1 mouse cellular context compared by ENCODE assay signal in the genomic region with DNA sequence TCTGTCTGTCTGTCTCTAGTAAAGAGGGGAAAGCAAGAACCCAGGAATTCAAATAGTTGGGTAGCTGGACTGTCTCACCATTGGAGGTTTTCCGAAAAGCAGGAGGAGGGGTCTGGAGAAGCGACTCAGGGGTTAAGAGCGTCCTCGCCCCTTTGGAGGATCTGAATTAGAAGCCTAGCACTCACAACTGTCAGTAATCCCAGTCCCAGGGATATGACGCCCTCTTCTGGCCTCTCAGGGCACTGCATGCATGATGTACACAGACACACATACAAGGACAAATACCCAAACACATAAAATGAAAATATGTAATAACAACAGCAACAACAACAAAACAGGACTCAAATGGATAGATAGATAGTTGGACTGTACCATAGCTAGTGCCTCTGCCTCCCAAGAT.
TF ChIP-seq lines count a peak whose summit lies in the region.

No protein-coding gene starts in this region.

TF ChIP-seq in MEL, 35 proteins besides CTCF, POLR2A, EP300 and RAD21:
- peak; percentile 43 for TF ChIP-seq ZC3H11A (IDR thresholded peaks at IDR 0.05; ENCODE audit: low read depth, low read length)
- no peak for TF ChIP-seq MAFK (IDR thresholded peaks at IDR 0.05; ENCODE audit: borderline replicate concordance, low read depth, low read length)
- peak; percentile 56 for TF ChIP-seq SMC3 (IDR thresholded peaks at IDR 0.05; ENCODE audit: low read depth, low read length)
- TF ChIP-seq ZKSCAN1 (IDR thresholded peaks at IDR 0.05; ENCODE audit: low read depth, low read length) = no peak
- no peak for TF ChIP-seq CHD2 (IDR thresholded peaks at IDR 0.05; ENCODE audit: low read length)
- TF ChIP-seq GABPA (IDR thresholded peaks at IDR 0.05; ENCODE audit: low read depth, low read length) = no peak
- no peak for TF ChIP-seq USF2 (IDR thresholded peaks at IDR 0.05; ENCODE audit: borderline replicate concordance in 1 of 2, insufficient read depth in 1 of 2, low read depth in 1 of 2, low read length in 2 of 2)
- no peak for TF ChIP-seq GATA1 (IDR thresholded peaks at IDR 0.05; ENCODE audit: low read depth, low read length)
